Mouse (Mus musculus) cerebellum, postnatal 25 days (tissue): Measurements from ENCODE around the gene Slco6d1.
"Not testable (repeated sequence)": the region's sequence is repeated elsewhere in the genome, so short reads cannot be mapped to it uniquely, and the experiment has no call there.

ENCODE experiments used
- DNase-seq, 2 experiments: peaks; one replicate each; pipeline ENCODE4 v3.0.0; 2021; ENCODE audit warnings: mixed read lengths in 2 of 2

Gene Slco6d1

GRCm38 (mm10) chr1:98420824-98421223 is at the start of gene Slco6d1:
Gene Slco6d1 (plus strand): TSS chr1:98421124.
- DNase-seq: no peak

DNA sequence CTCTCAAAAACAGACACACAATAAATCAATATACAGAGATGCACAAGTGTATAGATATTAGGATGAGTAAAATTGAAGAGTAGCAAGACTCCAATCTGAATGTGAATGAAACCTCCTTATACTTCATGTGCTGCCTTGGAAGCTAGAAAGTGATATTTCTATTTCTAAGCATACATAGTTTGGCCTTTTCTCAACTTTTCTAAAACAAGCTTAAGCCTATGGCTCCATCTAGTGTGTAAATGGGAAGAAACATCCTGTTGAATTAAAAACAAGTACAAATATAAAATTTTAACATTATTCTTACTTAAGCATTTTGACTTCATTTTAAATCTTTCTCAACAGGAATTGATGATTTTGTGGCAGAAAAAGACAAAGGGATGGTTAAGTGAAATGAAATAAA is 28.9 kb upstream of the Slco6d1 start:
- no peak for DNase-seq

GRCm38 (mm10) chr1:98447929-98448328 is 27.0 kb downstream of the Slco6d1 start:
- DNase-seq: no peak

DNA sequence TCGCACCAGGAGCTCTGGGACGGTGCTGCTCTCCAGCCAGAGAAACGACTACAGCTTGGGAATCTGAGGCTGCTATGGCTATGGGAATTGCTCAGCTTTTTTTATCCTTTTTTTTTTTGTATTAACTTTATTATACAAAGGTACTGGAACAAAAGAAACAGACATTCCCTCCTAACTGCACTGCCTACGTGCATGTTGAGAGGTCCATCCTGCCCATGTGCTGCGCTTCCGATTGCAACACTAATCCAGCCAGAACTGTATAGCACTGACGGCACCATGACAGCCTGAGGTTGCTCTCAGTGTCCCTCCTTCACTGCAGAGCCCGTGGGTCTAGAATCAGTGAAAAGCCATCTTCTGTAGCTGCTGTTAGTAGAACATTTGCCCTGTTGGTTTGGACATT is 38.3 kb downstream of the Slco6d1 start:
- DNase-seq: not testable (repeated sequence)

DNA sequence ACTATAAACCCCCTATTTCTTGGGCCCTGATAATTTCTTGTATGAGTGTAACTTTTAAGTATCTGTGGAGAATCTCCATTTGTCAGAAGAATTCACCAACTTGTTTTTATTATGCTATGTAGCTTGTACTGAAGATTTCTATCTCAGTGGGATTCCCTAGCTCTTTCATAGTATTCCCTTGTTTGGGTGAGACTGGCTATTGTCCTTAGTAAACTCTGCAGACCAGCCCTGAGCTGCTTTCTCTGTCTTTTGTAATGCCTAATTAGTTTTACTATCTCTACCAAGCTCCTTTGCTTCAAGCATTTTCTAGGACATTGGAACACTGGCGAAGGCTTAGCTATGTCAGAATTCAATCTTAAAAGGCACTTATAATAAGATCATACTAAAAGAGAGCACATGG is 55.5 kb downstream of the Slco6d1 start:
- not testable (repeated sequence) for DNase-seq

- DNase-seq: no peak
Measured at GRCm38 (mm10) chr1:98479243-98479642, 58.3 kb downstream of the Slco6d1 start.

DNA sequence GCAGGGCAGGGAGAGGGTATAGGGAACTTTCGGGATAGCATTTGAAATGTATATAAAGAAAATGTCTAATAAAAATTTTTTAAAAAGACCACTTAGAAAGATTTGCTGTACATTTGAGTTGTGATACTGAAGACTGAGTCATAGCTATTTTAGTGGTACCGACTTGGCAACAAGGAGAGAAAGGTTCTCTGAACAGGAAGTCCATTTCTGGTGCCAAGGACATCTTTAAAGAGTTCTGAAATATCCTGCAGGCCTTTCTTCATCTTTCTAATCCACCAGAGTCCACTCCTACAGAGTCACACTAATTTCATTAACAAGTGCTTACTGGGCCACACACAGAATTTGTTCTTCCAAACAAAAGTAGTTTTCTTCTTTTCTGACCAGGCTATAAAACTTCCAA is 85.1 kb downstream of the Slco6d1 start:
- no peak for DNase-seq

DNA sequence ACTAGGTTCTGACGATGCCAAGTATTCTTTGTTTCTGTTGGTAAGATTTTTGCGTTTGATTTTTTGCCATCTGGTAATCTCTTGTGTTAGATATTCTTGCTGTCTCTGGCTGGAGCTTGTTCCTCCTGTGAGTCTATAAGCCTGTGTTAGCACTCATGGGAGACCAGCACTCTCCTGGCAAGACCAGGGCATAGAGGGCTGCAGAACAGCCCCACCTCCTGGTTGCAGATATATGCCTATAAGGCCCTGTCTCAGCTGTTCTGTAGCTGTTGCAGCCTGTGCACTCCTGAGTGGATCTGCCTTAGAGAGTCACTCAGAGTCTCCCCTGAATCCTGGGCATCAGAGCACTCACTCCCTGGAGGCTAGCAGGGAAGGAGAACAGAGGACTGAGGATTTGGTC is 102.1 kb downstream of the Slco6d1 start:
- no peak for DNase-seq

DNA sequence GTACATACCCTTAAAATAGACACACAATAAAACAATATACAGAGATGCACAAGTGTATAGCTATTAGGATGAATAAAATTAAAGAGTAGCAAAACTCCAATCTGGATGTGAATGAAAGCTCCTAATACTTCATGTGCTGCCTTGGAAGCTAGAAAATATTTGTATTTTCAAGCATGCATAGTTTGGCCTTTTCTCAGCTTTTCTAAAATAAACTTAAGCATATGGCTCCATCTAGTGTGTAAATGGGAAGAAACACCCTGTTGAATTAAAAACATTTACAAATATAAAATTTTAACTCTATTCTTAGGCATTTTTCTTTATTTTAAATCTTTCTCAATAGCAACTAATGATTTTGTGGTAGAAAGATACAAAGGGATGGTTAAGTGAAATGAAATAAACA is 102.6 kb downstream of the Slco6d1 start:
- no peak for DNase-seq

- not testable (repeated sequence) for DNase-seq
Measured at GRCm38 (mm10) chr1:98528368-98528767, 107.4 kb downstream of the Slco6d1 start.

- DNase-seq: no peak
Measured at GRCm38 (mm10) chr1:98545372-98545771, 124.4 kb downstream of the Slco6d1 start.

DNA sequence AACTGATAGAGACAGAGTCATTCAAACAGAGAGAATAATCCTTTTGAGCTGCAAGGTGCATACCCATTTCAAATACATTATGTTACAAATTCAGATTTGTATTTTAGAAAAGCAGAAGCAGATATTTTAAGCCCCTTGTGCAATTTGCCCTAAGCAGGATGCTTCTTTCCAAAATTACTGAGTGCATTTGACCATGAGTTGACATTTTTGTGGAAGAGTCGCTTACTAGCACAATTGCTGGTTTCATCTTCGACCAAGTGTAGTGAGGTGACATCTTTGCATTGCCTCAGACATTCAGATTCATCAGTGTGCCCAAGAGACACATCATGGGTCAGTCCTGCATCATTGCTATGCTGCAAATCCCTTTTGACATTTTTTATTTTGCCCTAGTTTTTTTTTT is 133.5 kb downstream of the Slco6d1 start:
- no peak for DNase-seq

GRCm38 (mm10) chr1:98565701-98566100 is 144.8 kb downstream of the Slco6d1 start:
- DNase-seq: no peak
